Mouse (Mus musculus) CH12.LX (cell line): Measurements from ENCODE around the gene Meaf6. TPM values are rescaled to one million over a fixed set of nuclear protein-coding genes. Genes with fewer than 3 reads are reported as not detected.

Experiments used
- DNase-seq: peaks from one replicate; pipeline ENCODE4 v3.0.0-alpha.2; 2013; ENCODE audit errors: extremely low read depth
- H3K27ac ChIP-seq: 2 replicates; pipeline ENCODE4 v1.5.1; 2012; ENCODE audit warnings: low read depth, mild to moderate bottlenecking, control low read depth, moderate library complexity; ENCODE audit not compliant: insufficient read depth
- H3K27me3 ChIP-seq: replicated peaks from 2 replicates; pipeline ENCODE3; 2012; ENCODE audit warnings: inconsistent platforms
- H3K36me3 ChIP-seq, 2 experiments: replicated peaks in 1 of 2; 2 replicates each; pipeline versions ENCODE3 to v1.6.1; 2012; ENCODE audit warnings: inconsistent platforms in 1 of 2, low read length in 1 of 2, mild to moderate bottlenecking in 1 of 2, mixed read lengths in 1 of 2, moderate library complexity in 1 of 2; ENCODE audit not compliant: control insufficient read depth in 1 of 2, insufficient read depth in 1 of 2
- H3K4me1 ChIP-seq, 2 experiments: 2 replicates each; pipeline ENCODE4 v1.6.1; 2012; ENCODE audit warnings: inconsistent platforms in 1 of 2, moderate library complexity in 1 of 2; ENCODE audit not compliant: insufficient read depth in 2 of 2, control insufficient read depth in 1 of 2
- H3K4me2 ChIP-seq: 2 replicates; pipeline ENCODE4 v1.6.1; 2012; ENCODE audit warnings: low read depth, mild to moderate bottlenecking, control low read depth; ENCODE audit not compliant: poor library complexity, insufficient read depth, severe bottlenecking
- H3K4me3 ChIP-seq, 3 experiments: fragments of 150-350 bp in 1 of 3; sonication (generic) in 1 of 3; replicated peaks in 1 of 3; 2 replicates each; pipeline versions ENCODE3 to v1.5.1; 2011 to 2012; ENCODE audit warnings: low read depth in 2 of 3, low read length in 2 of 3, mild to moderate bottlenecking in 2 of 3, moderate library complexity in 2 of 3, control low read depth in 1 of 3, improper control_type of control experiment in 1 of 3, inconsistent platforms in 1 of 3, mixed read lengths in 1 of 3; ENCODE audit not compliant: poor library complexity in 1 of 3
- H3K79me2 ChIP-seq: replicated peaks from 2 replicates; pipeline ENCODE4 v1.6.1; 2012; ENCODE audit warnings: mild to moderate bottlenecking, moderate library complexity; ENCODE audit not compliant: control insufficient read depth, poor library complexity, insufficient read depth, severe bottlenecking; ENCODE audit errors: extremely low read depth
- H3K9ac ChIP-seq: 2 replicates; pipeline ENCODE4 v1.6.1; 2012; ENCODE audit warnings: low read depth, mild to moderate bottlenecking, control low read depth, moderate library complexity; ENCODE audit not compliant: insufficient read depth
- H3K9me3 ChIP-seq: replicated peaks from 2 replicates; pipeline ENCODE3; 2012; ENCODE audit warnings: low read length, inconsistent platforms, mixed read lengths
- CHD1 ChIP-seq: IDR thresholded peaks from 2 replicates; pipeline ENCODE4 v1.6.1; 2012; ENCODE audit warnings: low read depth, low read length, improper control_type of control experiment, inconsistent platforms
- CTCF ChIP-seq, 2 experiments: IDR thresholded peaks in 1 of 2; conservative IDR thresholded peaks in 1 of 2; 2 replicates each; pipeline ENCODE4 v1.5.1; 2011 to 2012; ENCODE audit warnings: low read depth in 2 of 2, low read length in 2 of 2, improper control_type of control experiment in 1 of 2, inconsistent platforms in 1 of 2, mild to moderate bottlenecking in 1 of 2, moderate library complexity in 1 of 2
- EP300 ChIP-seq: IDR thresholded peaks from 2 replicates; pipeline ENCODE4 v1.6.1; 2011; ENCODE audit warnings: low read length, improper control_type of control experiment
- ETS1 ChIP-seq: conservative IDR thresholded peaks from 2 replicates; pipeline ENCODE4 v1.6.1; 2012; ENCODE audit warnings: low read depth, mild to moderate bottlenecking, inconsistent platforms, low read length, improper control_type of control experiment, moderate library complexity
- HCFC1 ChIP-seq: IDR thresholded peaks from 2 replicates; pipeline ENCODE4 v1.6.1; 2012; ENCODE audit warnings: low read depth, mild to moderate bottlenecking, inconsistent platforms, low read length, improper control_type of control experiment
- IRF4 ChIP-seq: IDR thresholded peaks from 2 replicates; pipeline ENCODE4 v1.6.1; 2014; ENCODE audit warnings: low read depth, mild to moderate bottlenecking, inconsistent platforms, low read length, improper control_type of control experiment
- JUND ChIP-seq: conservative IDR thresholded peaks from 2 replicates; pipeline ENCODE4 v1.6.1; 2011; ENCODE audit warnings: low read depth, low read length, improper control_type of control experiment
- MAFK ChIP-seq: IDR thresholded peaks from 2 replicates; pipeline ENCODE4 v1.6.1; 2011; ENCODE audit warnings: low read length, improper control_type of control experiment; ENCODE audit not compliant: insufficient replicate concordance
- MAX ChIP-seq: IDR thresholded peaks from 2 replicates; pipeline ENCODE4 v1.6.1; 2011; ENCODE audit warnings: low read length, improper control_type of control experiment
- MAZ ChIP-seq: IDR thresholded peaks from 2 replicates; pipeline ENCODE4 v1.6.1; 2012; ENCODE audit warnings: low read depth, mild to moderate bottlenecking, inconsistent platforms, low read length, improper control_type of control experiment, moderate library complexity
- MEF2A ChIP-seq: IDR thresholded peaks from 2 replicates; pipeline ENCODE4 v1.6.1; 2014; ENCODE audit warnings: low read depth, mild to moderate bottlenecking, inconsistent platforms, low read length, improper control_type of control experiment, borderline replicate concordance
- MYC ChIP-seq: IDR thresholded peaks from 2 replicates; pipeline ENCODE4 v1.6.1; 2011; ENCODE audit warnings: low read depth, mild to moderate bottlenecking, improper control_type of control experiment, low read length
- NRF1 ChIP-seq: IDR thresholded peaks from 2 replicates; pipeline ENCODE4 v1.6.1; 2014; ENCODE audit warnings: low read depth, mild to moderate bottlenecking, inconsistent platforms, low read length, improper control_type of control experiment, moderate library complexity
- PAX5 ChIP-seq: IDR thresholded peaks from 2 replicates; pipeline ENCODE4 v1.6.1; 2012; ENCODE audit warnings: low read length, inconsistent platforms, mixed read lengths
- POLR2AphosphoS2 ChIP-seq: IDR thresholded peaks from 2 replicates; pipeline ENCODE4 v1.6.1; 2011; ENCODE audit warnings: low read depth, low read length, improper control_type of control experiment
- RAD21 ChIP-seq: IDR thresholded peaks from 2 replicates; pipeline ENCODE4 v1.6.1; 2011; ENCODE audit warnings: low read depth, mild to moderate bottlenecking, low read length, improper control_type of control experiment, moderate library complexity
- RCOR1 ChIP-seq: conservative IDR thresholded peaks from 2 replicates; pipeline ENCODE4 v1.6.1; 2012; ENCODE audit warnings: low read depth, mild to moderate bottlenecking, inconsistent platforms, low read length, improper control_type of control experiment
- SMC3 ChIP-seq: IDR thresholded peaks from 2 replicates; pipeline ENCODE4 v1.6.1; 2011; ENCODE audit warnings: low read depth, low read length, improper control_type of control experiment
- USF1 ChIP-seq: IDR thresholded peaks from 2 replicates; pipeline ENCODE4 v1.6.1; 2014; ENCODE audit warnings: low read depth, mild to moderate bottlenecking, inconsistent platforms, low read length, improper control_type of control experiment
- USF2 ChIP-seq: conservative IDR thresholded peaks from 2 replicates; pipeline ENCODE4 v1.6.1; 2011; ENCODE audit warnings: low read depth, low read length, improper control_type of control experiment
- ZC3H11A ChIP-seq: IDR thresholded peaks from 2 replicates; pipeline ENCODE4 v1.6.1; 2012; ENCODE audit warnings: low read depth, mild to moderate bottlenecking, inconsistent platforms, low read length, improper control_type of control experiment
- ZMIZ1 ChIP-seq: IDR thresholded peaks from 2 replicates; pipeline ENCODE4 v1.6.1; 2012; ENCODE audit warnings: low read depth, mild to moderate bottlenecking, inconsistent platforms, low read length, improper control_type of control experiment
- ZNF384 ChIP-seq: IDR thresholded peaks from 2 replicates; pipeline ENCODE4 v1.6.1; 2012; ENCODE audit warnings: low read depth, low read length, improper control_type of control experiment, inconsistent platforms
- dilution Hi-C: fragments of 300-500 bp; cut with MboI; formaldehyde crosslinking; loops from 2 replicates; pipeline ENCODE4 v1.14.3; 2020; ENCODE audit warnings: low sequenced_read_pairs; ENCODE audit not compliant: extremely low pct_unique_long_range_greater_than_20kb, extremely low pct_ligation_motif_present
- in situ Hi-C: fragments of 300-500 bp; cut with MboI; formaldehyde crosslinking; loops from 3 replicates; pipeline ENCODE4 v1.14.3; 2019; ENCODE audit warnings: low sequenced_read_pairs, low pct_ligation_motif_present, low pct_unique_long_range_greater_than_20kb, mixed read lengths
- polyA plus RNA-seq: library from polyadenylated mRNA; unstranded; fragments of >175 nt; gene quantifications from 2 replicates; pipeline ENCODE4 v1.2.1, GENCODE M21; 2012; ENCODE audit warnings: low read depth; ENCODE audit not compliant: insufficient read length
- total RNA-seq, 2 experiments: library from RNA; depleted of rRNA; stranded (reverse); fragments of 300-350 nt in 1 of 2; fragments of >200 nt in 1 of 2; gene quantifications; 2 replicates each; pipeline ENCODE4 v1.2.3; 2012 to 2014

Meaf6 gene
- total and polyA plus RNA-seq, 3 experiments = 26.4 to 52.8 (median 29.3) TPM

GRCm38 (mm10) chr4:125085346-125085841, 460 bp downstream of the Meaf6 start:
- Histone ChIP-seq H3K9ac (peak overlapping the region; percentile 81), H3K27ac (peak overlapping the region; percentile 75), H3K9me3 (peaks cover 4% of the 10 kb centered on the region), H3K36me3 (peaks cover 23 to 52% of the 10 kb centered on the region in 2 experiments), H3K4me3 (peak overlapping the region; percentile 63 to 96 (median 87)), H3K27me3 (no peaks in the 10 kb centered on the region), H3K4me1 (peaks cover 2 to 24% of the 10 kb centered on the region in 2 experiments; a peak in 2 of 4 replicates), H3K4me2 (peak overlapping the region; percentile 69), H3K79me2 (peaks cover 11% of the 10 kb centered on the region; the same call in 1 of the 2 replicates)
- dilution Hi-C loops (no loop called here), in situ Hi-C loops (no loop called here)
- DNase-seq = peak; percentile 72
- TF ChIP-seq USF2 (no peak), SMC3 (no peak), ZNF384 (no peak), JUND (no peak), CHD1 (no peak), ETS1 (no peak), MEF2A (no peak), HCFC1 (no peak), RCOR1 (no peak), MAX (no peak)

- peaks cover 3% of the 10 kb centered on the region for H3K9me3 ChIP-seq
- in situ Hi-C loops = no loop called here
- dilution Hi-C loops = no loop called here
Measured at GRCm38 (mm10) chr4:125093031-125093430, 8.1 kb downstream of the Meaf6 start.

More at GRCm38 (mm10) chr4:125093031-125093430, 8.1 kb downstream of the Meaf6 start:
- no peak overlapping the region for H3K9ac ChIP-seq
- H3K4me2 ChIP-seq = no peak overlapping the region
- no peak overlapping the region for H3K27ac ChIP-seq
- H3K79me2 ChIP-seq = no peaks in the 10 kb centered on the region; the same call in 1 of the 2 replicates
- peaks cover 33 to 79% of the 10 kb centered on the region in 2 experiments for H3K36me3 ChIP-seq
- DNase-seq = no peak
- H3K27me3 ChIP-seq = no peaks in the 10 kb centered on the region
- H3K4me1 ChIP-seq = no peaks in the 10 kb centered on the region
- no peak for TF ChIP-seq ZC3H11A
- no peak for TF ChIP-seq MAFK
- TF ChIP-seq ZMIZ1 = no peak
- TF ChIP-seq MAX = no peak
- no peak for TF ChIP-seq USF1
- no peak for TF ChIP-seq RAD21
- no peak for TF ChIP-seq RCOR1
- no peak for TF ChIP-seq ZNF384
- TF ChIP-seq IRF4 = no peak
- no peak for TF ChIP-seq MYC
- no peak for TF ChIP-seq NRF1
- no peak for TF ChIP-seq MAZ
- TF ChIP-seq POLR2AphosphoS2 = no peak
- TF ChIP-seq PAX5 = no peak
- no peak for TF ChIP-seq EP300
- no peak for TF ChIP-seq CTCF (conservative IDR thresholded peaks at IDR 0.05 in 1 of 2, IDR thresholded peaks at IDR 0.05 in 1 of 2; ENCODE audit: low read depth in 2 of 2, low read length in 2 of 2)
- no peak overlapping the region for H3K4me3 ChIP-seq
